Mouse (Mus musculus): ENCODE measurements around the gene Gm20458. TPM values are rescaled to one million over a fixed set of nuclear protein-coding genes. Genes with fewer than 3 reads are reported as not detected.
A peak's percentile ranks its signal among the peaks of the same experiment; 100 is the strongest.

Gene Gm20458
- polyA plus RNA-seq, 1 experiment, result 22.1 TPM

DNA sequence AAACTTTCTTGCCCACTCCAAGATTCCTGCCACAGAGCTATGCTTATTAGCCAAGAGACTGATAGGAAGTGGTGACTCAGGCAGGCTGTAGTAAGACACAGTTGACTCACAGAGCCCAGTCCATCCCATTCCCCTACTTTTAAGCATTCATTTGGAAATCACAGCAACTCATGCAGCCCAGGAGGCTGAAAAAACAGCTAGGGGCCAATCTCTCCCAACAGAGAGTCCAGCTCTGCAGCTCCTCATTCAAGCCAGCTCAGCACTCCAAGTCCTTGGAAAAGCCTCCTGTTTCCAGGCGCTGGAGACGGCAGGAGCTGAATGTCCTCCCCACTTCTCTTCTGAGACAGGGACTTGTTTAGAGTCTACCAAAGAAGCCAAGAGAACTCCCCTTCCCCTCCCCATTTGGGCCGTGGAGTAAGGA, 21.8 kb upstream of the Gm20458 start:
- 24% methylated on average over 3 of the region's 3 CpGs for WGBS
- H3K27me3 ChIP-seq (replicated peaks; ENCODE audit: control insufficient read depth, insufficient read depth, low read length), result no peaks in the 10 kb centered on the region
- TF ChIP-seq POLR2A (IDR thresholded peaks at IDR 0.05; ENCODE audit: low read depth, low read length) (no peak), CTCF (conservative IDR thresholded peaks at IDR 0.05; ENCODE audit: insufficient read depth, insufficient read length, low read depth, low read length) (no peak)
- peak overlapping the region; percentile 17 for H3K4me3 ChIP-seq (ENCODE audit: insufficient read depth, low read depth, low read length)
- peaks cover 38% of the 10 kb centered on the region for H3K4me1 ChIP-seq (ENCODE audit: control insufficient read depth, insufficient read depth, low read length)
- DNase-seq, result no peak
- no peaks in the 10 kb centered on the region; the same call in 1 of the 2 replicates for H3K36me3 ChIP-seq (ENCODE audit: control insufficient read depth, insufficient read depth, low read length)
- H3K27ac ChIP-seq (ENCODE audit: insufficient read depth, low read depth, low read length), result peak overlapping the region; percentile 98

DNA sequence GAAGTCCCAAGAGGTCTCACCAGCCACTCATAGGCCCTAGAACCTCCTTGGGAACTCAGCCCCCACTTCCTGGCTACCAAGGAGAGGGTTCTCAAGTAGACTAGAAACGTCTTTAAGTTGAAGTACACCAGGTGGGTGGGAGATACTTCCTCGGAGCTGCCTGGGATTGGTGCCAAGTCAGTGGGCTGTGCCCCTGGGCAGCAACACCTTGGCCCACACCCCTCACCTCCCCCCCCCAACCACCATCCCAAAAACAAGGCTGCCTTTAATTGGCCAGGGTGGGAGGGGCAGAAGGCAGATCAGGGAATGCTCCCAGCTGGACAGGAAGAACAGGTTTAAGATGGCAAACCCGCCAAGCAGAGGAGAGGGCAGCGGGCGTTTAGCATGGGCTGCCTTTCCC, 20.5 kb upstream of the Gm20458 start:
- Histone ChIP-seq H3K36me3 (ENCODE audit: control insufficient read depth, insufficient read depth, low read length) (no peaks in the 10 kb centered on the region; the same call in 1 of the 2 replicates), H3K4me3 (ENCODE audit: insufficient read depth, low read depth, low read length) (peak overlapping the region; percentile 95), H3K4me1 (ENCODE audit: control insufficient read depth, insufficient read depth, low read length) (peaks cover 25% of the 10 kb centered on the region), H3K27me3 (replicated peaks; ENCODE audit: control insufficient read depth, insufficient read depth, low read length) (no peaks in the 10 kb centered on the region), H3K27ac (ENCODE audit: insufficient read depth, low read depth, low read length) (peak overlapping the region; percentile 98)
- 34% methylated on average over 5 of the region's 5 CpGs for WGBS
- TF ChIP-seq POLR2A (IDR thresholded peaks at IDR 0.05; ENCODE audit: low read depth, low read length), result no peak
- TF ChIP-seq CTCF (conservative IDR thresholded peaks at IDR 0.05; ENCODE audit: insufficient read depth, insufficient read length, low read depth, low read length), result no peak
- DNase-seq, result peak; percentile 62

DNA sequence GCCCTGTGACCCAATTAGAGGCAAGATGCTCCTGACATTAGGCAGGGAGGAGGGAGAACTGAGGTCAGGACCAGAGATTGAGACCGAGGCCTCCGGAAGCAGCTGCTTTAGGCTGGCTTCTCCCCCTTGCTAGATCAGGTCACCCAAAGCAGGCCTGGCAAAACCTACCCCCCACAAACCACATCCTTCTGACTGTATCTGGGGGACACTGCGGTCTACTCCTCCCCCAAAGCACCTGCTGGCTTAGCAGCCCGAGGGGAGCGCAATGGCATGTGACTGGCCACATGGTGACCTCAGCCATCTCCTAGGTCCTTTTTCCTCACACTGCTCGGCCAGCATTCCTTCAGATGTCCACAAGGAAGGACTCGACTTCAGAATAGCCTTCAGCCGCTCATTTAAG, 19.6 kb upstream of the Gm20458 start:
- Histone ChIP-seq H3K27me3 (replicated peaks; ENCODE audit: control insufficient read depth, insufficient read depth, low read length) (no peaks in the 10 kb centered on the region), H3K4me1 (ENCODE audit: control insufficient read depth, insufficient read depth, low read length) (peaks cover 19% of the 10 kb centered on the region), H3K4me3 (ENCODE audit: insufficient read depth, low read depth, low read length) (peak overlapping the region; percentile 95), H3K36me3 (ENCODE audit: control insufficient read depth, insufficient read depth, low read length) (no peaks in the 10 kb centered on the region; the same call in 1 of the 2 replicates), H3K27ac (ENCODE audit: insufficient read depth, low read depth, low read length) (peak overlapping the region; percentile 98)
- TF ChIP-seq CTCF (conservative IDR thresholded peaks at IDR 0.05; ENCODE audit: insufficient read depth, insufficient read length, low read depth, low read length), result no peak
- peak; percentile 73 for DNase-seq
- WGBS, result 18% methylated on average over 8 of the region's 8 CpGs

DNA sequence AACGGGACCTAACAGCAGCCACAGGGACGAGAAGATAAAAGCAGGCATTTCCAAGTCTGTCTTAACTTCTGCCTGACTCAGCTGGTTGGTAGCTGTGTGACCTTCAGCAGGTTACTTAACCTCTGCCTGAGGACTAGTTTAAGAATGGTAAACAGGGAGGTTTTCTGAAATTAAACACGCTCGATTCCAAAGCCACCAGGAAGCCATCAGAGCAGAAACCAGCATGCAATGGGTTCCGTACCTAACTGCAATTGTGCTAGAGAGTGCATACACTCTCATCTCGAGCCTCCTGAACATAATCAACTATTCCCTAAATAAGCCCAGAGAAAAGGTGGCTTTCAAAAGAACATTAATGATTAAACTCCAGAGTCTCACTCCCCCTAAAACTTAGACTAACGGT, 19.0 kb upstream of the Gm20458 start:
- peaks cover 14% of the 10 kb centered on the region; the same call in 1 of the 2 replicates for H3K4me1 ChIP-seq (ENCODE audit: control insufficient read depth, insufficient read depth, low read length)

DNA sequence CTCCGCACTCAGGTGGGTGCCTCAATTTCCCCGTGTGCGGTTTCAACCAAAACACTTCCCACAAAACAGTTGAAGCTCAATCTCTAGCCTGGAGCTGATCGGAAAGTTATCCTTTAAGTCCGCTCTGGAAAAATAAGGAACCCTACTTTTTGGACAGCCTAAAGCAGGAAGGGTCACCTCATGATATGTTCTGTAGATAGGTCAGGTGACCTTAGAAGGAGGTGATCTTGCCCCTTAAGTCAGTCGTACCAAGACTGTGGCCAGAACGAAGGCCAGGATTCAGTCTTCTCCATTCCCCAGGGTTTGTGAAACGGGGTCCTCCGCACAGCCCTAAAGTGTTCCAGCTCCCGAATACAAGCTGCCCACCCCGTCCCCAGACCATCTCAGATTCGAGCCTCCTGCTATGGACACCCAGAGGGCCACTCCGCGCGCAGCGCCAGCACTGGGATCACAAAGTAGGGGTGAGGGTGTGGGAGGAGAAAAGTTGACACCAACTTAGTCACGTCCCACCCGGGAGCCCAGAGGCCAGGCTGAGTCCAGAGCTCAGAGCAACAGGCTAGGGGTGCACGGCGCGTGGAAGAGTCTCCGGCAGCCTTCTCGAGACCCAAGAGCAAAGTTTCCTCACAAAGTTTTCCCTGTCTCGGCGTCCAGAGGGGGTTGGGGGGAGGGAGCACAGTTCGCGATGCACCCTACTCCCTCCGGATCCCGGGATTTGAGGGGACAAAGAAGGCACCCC, 18.3 kb upstream of the Gm20458 start:
- no peak for DNase-seq
- Histone ChIP-seq H3K4me1 (ENCODE audit: control insufficient read depth, insufficient read depth, low read length) (peaks cover 14% of the 10 kb centered on the region; the same call in 1 of the 2 replicates), H3K27ac (ENCODE audit: insufficient read depth, low read depth, low read length) (peak overlapping the region; percentile 98), H3K36me3 (ENCODE audit: control insufficient read depth, insufficient read depth, low read length) (no peaks in the 10 kb centered on the region; the same call in 1 of the 2 replicates), H3K27me3 (replicated peaks; ENCODE audit: control insufficient read depth, insufficient read depth, low read length) (no peaks in the 10 kb centered on the region), H3K4me3 (ENCODE audit: insufficient read depth, low read depth, low read length) (peak overlapping the region; percentile 95)
- WGBS, result 5% methylated on average over 29 of the region's 29 CpGs
- TF ChIP-seq POLR2A (IDR thresholded peaks at IDR 0.05; ENCODE audit: low read depth, low read length) (no peak), CTCF (conservative IDR thresholded peaks at IDR 0.05; ENCODE audit: insufficient read depth, insufficient read length, low read depth, low read length) (no peak)

More for the DNA sequence above, 19.0 kb upstream of the Gm20458 start:
- Histone ChIP-seq H3K4me3 (ENCODE audit: insufficient read depth, low read depth, low read length) (peak overlapping the region; percentile 95), H3K36me3 (ENCODE audit: control insufficient read depth, insufficient read depth, low read length) (no peaks in the 10 kb centered on the region; the same call in 1 of the 2 replicates), H3K27me3 (replicated peaks; ENCODE audit: control insufficient read depth, insufficient read depth, low read length) (no peaks in the 10 kb centered on the region), H3K27ac (ENCODE audit: insufficient read depth, low read depth, low read length) (peak overlapping the region; percentile 98)
- TF ChIP-seq POLR2A (IDR thresholded peaks at IDR 0.05; ENCODE audit: low read depth, low read length), result no peak
- no peak for TF ChIP-seq CTCF (conservative IDR thresholded peaks at IDR 0.05; ENCODE audit: insufficient read depth, insufficient read length, low read depth, low read length)
- no peak for DNase-seq
- WGBS, result 19% methylated on average over 7 of the region's 7 CpGs

DNA sequence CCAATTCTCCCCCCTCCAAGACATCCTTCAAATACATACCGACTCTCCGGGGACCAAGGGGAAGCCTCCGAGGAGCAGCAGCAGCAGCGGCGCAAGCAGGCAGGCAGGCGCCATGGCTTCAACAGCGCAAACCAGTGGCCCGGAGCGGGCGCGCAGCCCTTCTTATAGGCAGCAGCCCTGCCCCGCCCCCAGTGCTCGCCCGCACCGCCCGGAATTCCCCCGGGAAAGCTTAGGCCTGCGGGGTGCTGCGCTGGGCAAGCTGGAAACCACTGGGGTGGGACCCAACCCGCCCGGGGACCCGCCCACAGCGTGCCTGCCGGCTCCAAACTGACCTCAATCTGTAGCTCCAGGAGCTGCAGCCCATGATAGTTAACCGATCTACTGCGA, 17.7 kb upstream of the Gm20458 start:
- H3K4me3 ChIP-seq (ENCODE audit: insufficient read depth, low read depth, low read length), result peak overlapping the region; percentile 95
- peaks cover 14% of the 10 kb centered on the region; the same call in 1 of the 2 replicates for H3K4me1 ChIP-seq (ENCODE audit: control insufficient read depth, insufficient read depth, low read length)
- no peaks in the 10 kb centered on the region; the same call in 1 of the 2 replicates for H3K36me3 ChIP-seq (ENCODE audit: control insufficient read depth, insufficient read depth, low read length)
- peak; percentile 96 for DNase-seq
- H3K27ac ChIP-seq (ENCODE audit: insufficient read depth, low read depth, low read length), result peak overlapping the region; percentile 98
- H3K27me3 ChIP-seq (replicated peaks; ENCODE audit: control insufficient read depth, insufficient read depth, low read length), result no peaks in the 10 kb centered on the region
- TF ChIP-seq CTCF (conservative IDR thresholded peaks at IDR 0.05; ENCODE audit: insufficient read depth, insufficient read length, low read depth, low read length) (no peak), POLR2A (IDR thresholded peaks at IDR 0.05; ENCODE audit: low read depth, low read length) (peak; percentile 97)
- under 1% methylated on average over 26 of the region's 26 CpGs for WGBS

DNA sequence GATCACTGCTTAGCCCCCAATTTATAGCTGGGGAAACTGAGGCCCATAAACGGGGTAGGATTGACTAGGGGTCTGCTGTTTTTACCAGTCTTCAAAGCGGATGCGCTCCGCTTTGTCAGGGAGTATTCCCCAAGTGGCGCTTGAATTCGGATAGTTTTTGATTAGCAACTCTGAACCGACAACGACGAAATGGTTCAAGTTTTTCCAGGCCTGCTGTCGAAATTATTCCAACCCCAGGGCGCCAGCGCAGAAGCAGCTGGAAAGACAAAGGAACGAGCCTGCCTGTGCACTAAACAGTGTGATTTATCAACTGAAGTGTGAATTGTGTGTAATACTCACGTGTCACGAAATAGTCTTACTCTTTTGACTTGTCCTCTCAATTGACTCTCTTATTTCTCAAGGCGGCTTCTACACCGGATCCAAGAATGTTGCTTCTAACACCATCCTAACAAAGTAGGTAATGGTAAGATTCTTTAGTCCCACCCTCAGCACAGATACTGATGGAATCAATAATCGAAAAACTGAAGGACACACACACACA, 17.2 kb upstream of the Gm20458 start, which contains the start of gene Sdc4:
Gene Sdc4, minus strand, starts transcription at position 428 of the 541 bp plus-strand sequence.
- Histone ChIP-seq H3K4me3 (ENCODE audit: insufficient read depth, low read depth, low read length) (peak within 1 kb of the TSS; percentile 95), H3K27me3 (replicated peaks; ENCODE audit: control insufficient read depth, insufficient read depth, low read length) (no peaks in the 10 kb centered on the region), H3K36me3 (ENCODE audit: control insufficient read depth, insufficient read depth, low read length) (no peaks in the 10 kb centered on the region; the same call in 1 of the 2 replicates), H3K4me1 (ENCODE audit: control insufficient read depth, insufficient read depth, low read length) (peaks cover 12% of the 10 kb centered on the region; the same call in 1 of the 2 replicates), H3K27ac (ENCODE audit: insufficient read depth, low read depth, low read length) (peak within 1 kb of the TSS; percentile 98)
- no peak for DNase-seq
- 11% methylated on average over 18 of the region's 18 CpGs for WGBS
- TF ChIP-seq POLR2A (IDR thresholded peaks at IDR 0.05; ENCODE audit: low read depth, low read length) (no peak), CTCF (conservative IDR thresholded peaks at IDR 0.05; ENCODE audit: insufficient read depth, insufficient read length, low read depth, low read length) (no peak)

Measured in kidney, adult 2 months (tissue).